Mouse (Mus musculus) E14TG2a.4 (cell line): ENCODE data around the gene Slc35a5.

Experiments used
- CTCF ChIP-seq: conservative IDR thresholded peaks from 2 replicates; pipeline ENCODE4 v1.5.1; 2014; ENCODE audit warnings: low read length
- NANOG ChIP-seq: IDR thresholded peaks from 2 replicates; pipeline ENCODE4 v1.6.1; 2014; ENCODE audit warnings: borderline replicate concordance, low read length, mixed read lengths

DNA sequence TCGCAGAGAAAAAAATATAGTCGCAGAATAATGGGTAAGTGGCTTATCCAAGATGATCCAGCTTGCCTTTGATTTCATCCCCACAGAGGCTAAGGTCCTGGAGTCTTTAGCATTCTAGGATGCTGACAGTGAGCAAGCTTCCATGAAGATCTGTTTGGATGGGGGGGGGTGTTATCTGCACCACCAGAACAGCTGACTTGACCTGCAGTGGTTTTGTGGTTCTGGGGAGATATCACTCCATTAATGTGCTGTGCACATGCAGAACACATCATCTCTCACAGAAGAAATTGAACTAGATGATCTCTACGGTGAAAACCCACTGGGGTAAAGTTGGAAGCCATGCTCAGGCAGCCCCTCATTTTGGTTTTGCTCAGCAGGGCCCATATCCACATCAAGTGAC is 41.3 kb downstream of the Slc35a5 start:
- no peak for TF ChIP-seq CTCF
- TF ChIP-seq NANOG: no peak
